Mouse (Mus musculus) ES-E14 (cell line): ENCODE measurements around the gene Zc3h13. TPM values are rescaled to one million over a fixed set of nuclear protein-coding genes. Genes with fewer than 3 reads are reported as not detected.

Experiments
- DNase-seq: peaks from one replicate; pipeline ENCODE4 v3.0.0-alpha.2; 2013; ENCODE audit warnings: low read depth, low spot score
- H3K27ac ChIP-seq: 2 replicates; pipeline ENCODE4 v1.5.1; 2012; ENCODE audit warnings: low read depth, mild to moderate bottlenecking, low read length, moderate library complexity, mixed read lengths; ENCODE audit not compliant: poor library complexity, insufficient read depth, severe bottlenecking
- H3K36me3 ChIP-seq: 2 replicates; pipeline ENCODE4 v1.6.1; 2012; ENCODE audit warnings: mild to moderate bottlenecking, low read length, moderate library complexity, mixed read lengths; ENCODE audit not compliant: control insufficient read depth, poor library complexity, insufficient read depth, severe bottlenecking
- H3K4me1 ChIP-seq, 2 experiments: fragments of 150-350 bp in 1 of 2; sonication (generic) in 1 of 2; 2 replicates each; pipeline ENCODE4 v1.6.1; 2012; ENCODE audit warnings: low read length in 2 of 2, mild to moderate bottlenecking in 1 of 2, mixed read lengths in 1 of 2; ENCODE audit not compliant: control insufficient read depth in 2 of 2, insufficient read depth in 2 of 2, poor library complexity in 1 of 2
- H3K4me3 ChIP-seq, 2 experiments: fragments of 150-350 bp in 1 of 2; sonication (generic) in 1 of 2; 2 replicates each; pipeline ENCODE4 v1.5.1; 2012; ENCODE audit warnings: low read length in 2 of 2, low read depth in 1 of 2, mild to moderate bottlenecking in 1 of 2, mixed read lengths in 1 of 2; ENCODE audit not compliant: insufficient read depth in 1 of 2, poor library complexity in 1 of 2, severe bottlenecking in 1 of 2
- H3K9ac ChIP-seq: 2 replicates; pipeline ENCODE4 v1.6.1; 2012; ENCODE audit warnings: low read depth, mild to moderate bottlenecking, low read length, mixed read lengths; ENCODE audit not compliant: poor library complexity, insufficient read depth, severe bottlenecking
- H3K9me3 ChIP-seq: fragments of 150-350 bp; sonication (generic); 2 replicates; pipeline ENCODE4 v1.6.1; 2012; ENCODE audit warnings: low read depth, mild to moderate bottlenecking, low read length; ENCODE audit not compliant: control insufficient read depth, insufficient read depth
- CHD2 ChIP-seq: IDR thresholded peaks from 2 replicates; pipeline ENCODE4 v1.6.1; 2014; ENCODE audit warnings: mild to moderate bottlenecking, low read depth, low read length, inconsistent platforms
- HCFC1 ChIP-seq: IDR thresholded peaks from 2 replicates; pipeline ENCODE4 v1.6.1; 2012; ENCODE audit warnings: low read length, inconsistent platforms, borderline replicate concordance; ENCODE audit not compliant: insufficient read depth
- MAFK ChIP-seq: IDR thresholded peaks from 2 replicates; pipeline ENCODE4 v1.6.1; 2014; ENCODE audit warnings: mild to moderate bottlenecking, low read depth, low read length, inconsistent platforms; ENCODE audit not compliant: insufficient read depth
- ZC3H11A ChIP-seq: IDR thresholded peaks from 2 replicates; pipeline ENCODE4 v1.6.1; 2012; ENCODE audit warnings: low read depth, mild to moderate bottlenecking, inconsistent platforms, low read length, borderline replicate concordance
- ZNF384 ChIP-seq: IDR thresholded peaks from 2 replicates; pipeline ENCODE4 v1.6.1; 2012; ENCODE audit warnings: low read depth, low read length, inconsistent platforms
- in situ Hi-C, 2 experiments: fragments of 600-800 bp; cut with MboI; formaldehyde crosslinking; loops; one replicate each; pipeline ENCODE4 v1.15.1; 2025; ENCODE audit warnings: low sequenced_read_pairs in 2 of 2, inconsistent platforms in 1 of 2; ENCODE audit not compliant: unreplicated experiment in 2 of 2
- total RNA-seq: library from RNA; depleted of rRNA; stranded (reverse); fragments of 300-350 nt; gene quantifications from 2 replicates; pipeline ENCODE4 v1.2.3, GENCODE M21; 2012

The Zc3h13 gene
- total RNA-seq, 1 experiment, result 19.4 TPM

DNA sequence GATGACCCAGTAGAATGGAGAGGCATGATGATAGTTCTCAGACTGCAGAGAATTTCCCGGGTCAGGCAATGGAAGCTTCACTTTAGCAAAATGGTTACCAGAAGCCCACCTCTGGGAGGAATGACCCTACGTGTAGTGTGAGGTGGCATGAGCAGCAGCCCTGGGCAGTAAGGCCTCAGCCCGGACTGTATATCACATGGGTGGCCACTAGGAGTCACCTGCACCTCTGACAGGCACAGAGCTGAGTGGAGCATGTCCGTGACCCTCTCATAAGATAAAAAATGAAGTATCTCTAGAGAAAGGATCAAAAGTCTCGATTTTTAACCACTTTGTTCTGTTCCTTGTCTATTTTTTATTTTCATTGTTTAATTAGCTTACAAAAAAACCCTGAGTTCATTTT is 27.7 kb upstream of the Zc3h13 start:
- Histone ChIP-seq H3K9me3 (no peaks in the 10 kb centered on the region), H3K4me3 (no peak overlapping the region), H3K4me1 (no peaks in the 10 kb centered on the region), H3K27ac (no peak overlapping the region), H3K36me3 (no peaks in the 10 kb centered on the region), H3K9ac (no peak overlapping the region)
- no peak for TF ChIP-seq CHD2
- TF ChIP-seq HCFC1, result no peak
- TF ChIP-seq ZNF384, result no peak
- no peak for TF ChIP-seq ZC3H11A
- no peak for TF ChIP-seq MAFK
- no peak for DNase-seq
- in situ Hi-C loops, result no loop called here

DNA sequence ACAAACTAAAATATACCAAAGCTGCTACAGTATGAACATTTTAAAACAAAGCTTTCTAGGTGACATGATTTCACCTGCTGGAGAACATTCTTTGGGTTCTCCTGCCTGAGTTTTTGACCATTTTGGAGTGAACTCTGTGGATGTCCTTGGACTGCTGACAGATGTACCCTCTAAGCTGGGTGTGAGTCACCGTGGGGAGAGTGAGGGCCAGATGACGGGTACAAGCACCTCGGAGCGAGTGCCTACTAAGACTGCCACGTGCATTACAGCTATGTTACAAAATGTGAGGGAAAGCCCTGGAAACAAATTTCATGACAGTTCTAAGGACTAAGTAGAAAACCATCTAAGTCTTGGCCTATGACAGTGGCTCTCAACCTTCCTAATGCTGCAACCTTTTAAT is 14.6 kb upstream of the Zc3h13 start:
- in situ Hi-C loops, result no loop called here
- H3K9me3 ChIP-seq, result no peaks in the 10 kb centered on the region
- H3K4me3 ChIP-seq, result no peak overlapping the region

DNA sequence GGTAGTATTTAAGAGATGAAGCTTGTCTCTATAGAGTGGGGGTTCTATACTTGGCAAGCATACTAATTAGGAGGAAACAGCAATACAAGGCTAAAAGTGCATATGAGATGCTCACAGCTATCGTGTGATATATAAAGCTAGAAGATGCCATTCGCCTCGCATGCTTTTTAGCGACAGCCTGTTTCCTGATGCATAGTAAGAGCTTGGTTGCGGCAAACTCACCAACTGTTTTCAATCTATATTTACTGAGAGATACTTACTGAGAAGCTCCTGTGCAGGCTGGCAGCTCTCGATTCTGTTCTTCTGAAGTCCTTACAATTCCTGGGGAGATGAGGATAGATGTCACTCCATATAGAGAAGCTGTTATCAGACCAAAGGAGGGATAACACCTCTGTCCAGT is 4.5 kb upstream of the Zc3h13 start:
- no peaks in the 10 kb centered on the region for H3K4me1 ChIP-seq
- DNase-seq, result no peak
- no peak overlapping the region for H3K4me3 ChIP-seq
- no peak overlapping the region for H3K9ac ChIP-seq
- in situ Hi-C loops, result no loop called here
- H3K36me3 ChIP-seq, result no peaks in the 10 kb centered on the region
- no peaks in the 10 kb centered on the region for H3K9me3 ChIP-seq
- H3K27ac ChIP-seq, result no peak overlapping the region
- TF ChIP-seq MAFK (no peak), CHD2 (no peak), ZNF384 (no peak), ZC3H11A (no peak), HCFC1 (no peak)

More for the DNA sequence above, 14.6 kb upstream of the Zc3h13 start:
- Histone ChIP-seq H3K36me3 (no peaks in the 10 kb centered on the region), H3K4me1 (no peaks in the 10 kb centered on the region), H3K27ac (no peak overlapping the region), H3K9ac (no peak overlapping the region)
- DNase-seq, result no peak
- no peak for TF ChIP-seq CHD2
- no peak for TF ChIP-seq ZNF384
- TF ChIP-seq HCFC1, result no peak
- TF ChIP-seq ZC3H11A, result no peak
- TF ChIP-seq MAFK, result no peak

DNA sequence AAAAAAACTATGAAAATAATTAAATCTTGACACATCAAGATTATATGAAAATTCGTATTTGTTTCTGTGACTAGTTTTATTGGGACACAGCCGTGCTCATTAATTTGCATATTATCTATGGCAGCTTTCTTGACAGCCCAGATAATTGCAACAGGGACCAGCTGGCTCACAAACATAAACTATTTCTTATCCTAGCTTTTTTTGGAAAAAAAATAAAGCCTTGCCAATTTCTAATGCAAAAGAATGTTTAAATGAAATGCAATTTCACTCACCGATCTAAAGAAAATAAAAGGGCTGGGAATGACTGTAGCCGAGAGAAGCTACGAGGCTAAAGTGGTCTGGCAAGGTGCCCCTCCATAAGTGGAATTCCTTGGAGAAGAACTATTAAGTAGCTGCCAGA is 3.8 kb upstream of the Zc3h13 start:
- Histone ChIP-seq H3K9me3 (no peaks in the 10 kb centered on the region), H3K4me1 (peaks cover 0 to 3% of the 10 kb centered on the region in 2 experiments; a peak in 1 of 4 replicates), H3K27ac (no peak overlapping the region), H3K4me3 (no peak overlapping the region), H3K9ac (no peak overlapping the region), H3K36me3 (no peaks in the 10 kb centered on the region)
- in situ Hi-C loops, result no loop called here
- DNase-seq, result no peak
- TF ChIP-seq ZC3H11A (no peak), ZNF384 (no peak), HCFC1 (no peak), MAFK (no peak), CHD2 (no peak)

DNA sequence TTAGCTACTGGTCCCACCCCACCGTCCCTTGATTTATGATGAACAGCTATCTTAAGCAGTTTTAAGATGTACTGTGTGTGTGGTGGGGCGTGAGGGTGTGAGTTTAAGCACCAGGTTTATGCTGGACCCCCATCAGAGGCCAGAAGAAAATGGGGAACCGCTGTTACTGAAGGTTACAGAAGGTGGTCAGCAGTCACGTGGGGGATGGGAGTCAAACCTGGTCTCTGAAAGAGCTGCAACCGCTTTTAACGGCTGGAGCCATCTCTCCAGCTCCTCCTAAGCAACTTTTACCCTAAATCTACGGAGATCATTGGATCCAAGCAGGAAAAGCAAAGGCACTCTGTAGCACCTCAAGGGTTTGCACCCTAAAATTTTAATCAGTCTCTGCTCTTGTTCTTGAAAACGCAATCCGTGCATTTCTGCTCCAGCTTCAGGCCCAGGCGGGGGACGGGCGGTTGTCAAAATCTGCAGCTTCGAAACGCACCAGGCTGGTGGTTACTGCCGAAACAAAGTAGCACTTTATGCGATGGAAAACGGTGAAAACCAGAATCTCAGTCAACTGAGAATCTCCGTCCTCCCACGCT is 472 bp upstream of the Zc3h13 start:
- no peak for DNase-seq
- Histone ChIP-seq H3K27ac (no peak overlapping the region), H3K4me3 (peak overlapping the region; percentile 82 to 88), H3K9me3 (no peaks in the 10 kb centered on the region), H3K9ac (peak overlapping the region; percentile 90), H3K4me1 (peaks cover 0 to 3% of the 10 kb centered on the region in 2 experiments; a peak in 1 of 4 replicates), H3K36me3 (no peaks in the 10 kb centered on the region)
- TF ChIP-seq ZC3H11A, result no peak
- TF ChIP-seq CHD2, result no peak
- no peak for TF ChIP-seq HCFC1
- TF ChIP-seq MAFK, result no peak
- TF ChIP-seq ZNF384, result no peak
- in situ Hi-C loops, result no loop called here
